Mouse (Mus musculus) ES-Bruce4 (cell line): ENCODE data around the gene Pck1.

ENCODE experiments used
- CTCF ChIP-seq: IDR thresholded peaks from one replicate; pipeline ENCODE4 v1.8.1; 2011; ENCODE audit warnings: low read depth, low read length
- EP300 ChIP-seq: IDR thresholded peaks from 2 replicates; pipeline ENCODE4 v1.6.1; 2011; ENCODE audit warnings: low read depth, low read length; ENCODE audit not compliant: insufficient read depth
- POLR2A ChIP-seq: IDR thresholded peaks from one replicate; pipeline ENCODE4 v1.8.1; 2011; ENCODE audit warnings: low read length; ENCODE audit not compliant: insufficient read depth

GRCm38 (mm10) chr2:173159354-173160311 lies 6.8 kb downstream of the Pck1 start:
- no peak for TF ChIP-seq POLR2A
- TF ChIP-seq CTCF = peak; percentile 90
- no peak for TF ChIP-seq EP300
